Mouse (Mus musculus): ENCODE data around the gene Tyk2.

DNA sequence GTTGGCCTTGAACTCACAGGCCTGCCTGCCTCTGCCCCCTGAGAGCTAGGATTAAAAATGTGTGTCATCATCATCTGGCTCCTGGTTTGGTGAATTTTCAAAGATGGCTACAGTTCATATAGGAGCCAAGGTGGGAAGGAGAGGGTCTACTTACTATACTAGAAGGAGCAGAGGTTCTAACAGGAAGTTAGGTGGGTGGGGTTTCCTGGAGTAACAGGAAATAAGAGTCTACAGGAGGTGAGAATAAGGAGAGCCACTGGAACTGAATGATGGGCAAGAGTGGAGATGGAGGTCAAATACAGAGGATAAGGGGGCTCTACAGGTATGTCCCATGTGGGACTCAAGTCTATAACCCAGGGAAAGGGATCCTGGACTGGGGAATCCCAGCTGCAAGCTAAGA lies 17.4 kb upstream of the Tyk2 start:
- no peak for TF ChIP-seq HCFC1 (IDR thresholded peaks at IDR 0.05; ENCODE audit: borderline replicate concordance, insufficient read depth, low read length)
- TF ChIP-seq ZNF384 (IDR thresholded peaks at IDR 0.05; ENCODE audit: low read depth, low read length): no peak
